In genomic region chr2:150772466-150773119, GRCm38 (mm10) we compare ENCODE assay signal across 13 mouse cellular contexts. TPM values are rescaled to one million over a fixed set of nuclear protein-coding genes. Genes with fewer than 3 reads are reported as not detected.
DNase-seq lines count a peak whose midpoint lies in the region; ATAC-seq lines count a peak whose summit lies in the region.
"Had no signal": no experiment of that assay in that cellular context is flagged by ENCODE, and none has a peak within 500 bp of the region (broad histone marks: within the 10 kb centered on the region; RNA-seq: fewer than 3 reads in every experiment).

No protein-coding gene starts in this region.

- H3K4me1 ChIP-seq in embryonic facial prominence, embryonic 14.5 days (ENCODE audit: control insufficient read depth, insufficient read depth, low read length) = peaks cover 27% of the 10 kb centered on the region
- no peaks in the 10 kb centered on the region for H3K4me1 ChIP-seq in embryonic facial prominence, embryonic 10.5 days
- H3K4me1 ChIP-seq in liver, embryonic 11.5 days (replicated peaks; ENCODE audit: control insufficient read depth, insufficient read depth, low read length) = peaks cover 4% of the 10 kb centered on the region
- peaks cover 52% of the 10 kb centered on the region for H3K4me1 ChIP-seq in limb, embryonic 13.5 days
- H3K4me1 ChIP-seq in midbrain, embryonic 14.5 days (ENCODE audit: control insufficient read depth, insufficient read depth, low read length) = no peaks in the 10 kb centered on the region
- H3K4me1 ChIP-seq: midbrain, embryonic 13.5 days had no signal

- WGBS in embryonic facial prominence, embryonic 14.5 days = 73% methylated on average over 10 of the region's 10 CpGs
- WGBS in embryonic facial prominence, embryonic 10.5 days = 86% methylated on average over 10 of the region's 10 CpGs
- WGBS in liver, embryonic 11.5 days = 69% methylated on average over 10 of the region's 10 CpGs
- 69% methylated on average over 10 of the region's 10 CpGs for WGBS in limb, embryonic 13.5 days
- WGBS in midbrain, embryonic 14.5 days = 78% methylated on average over 10 of the region's 10 CpGs

- peak; percentile 47 for DNase-seq in embryonic facial prominence, embryonic 14.5 days (ENCODE audit: low spot score)
- DNase-seq in embryonic facial prominence, embryonic 10.5 days (ENCODE audit: low spot score) = no peak
- DNase-seq in liver, embryonic 11.5 days (ENCODE audit: low spot score) = no peak
- DNase-seq in liver = no peak
- DNase-seq in embryo, embryonic 9.5 days (ENCODE audit: extremely low spot score) = no peak
- no peak for DNase-seq in midbrain, embryonic 14.5 days
- DNase-seq: left cerebral cortex, postnatal 4 days; thymus, adult 18-20 months had no signal

- no peaks in the 10 kb centered on the region for H3K27me3 ChIP-seq in embryonic facial prominence, embryonic 14.5 days (replicated peaks; ENCODE audit: control insufficient read depth, insufficient read depth, low read length)
- no peaks in the 10 kb centered on the region for H3K27me3 ChIP-seq in embryonic facial prominence, embryonic 10.5 days (replicated peaks; ENCODE audit: low read depth, poor library complexity, severe bottlenecking)
- H3K27me3 ChIP-seq in liver, embryonic 11.5 days (replicated peaks; ENCODE audit: control insufficient read depth, insufficient read depth, low read length) = no peaks in the 10 kb centered on the region
- H3K27me3 ChIP-seq in limb, embryonic 13.5 days = no peaks in the 10 kb centered on the region
- H3K27me3 ChIP-seq in midbrain, embryonic 14.5 days (ENCODE audit: control insufficient read depth, insufficient read depth, low read length) = no peaks in the 10 kb centered on the region
- H3K27me3 ChIP-seq: hindbrain, embryonic 15.5 days; midbrain, embryonic 13.5 days had no signal

- H3K27ac ChIP-seq in embryonic facial prominence, embryonic 14.5 days (replicated peaks; ENCODE audit: low read depth, low read length) = peak overlapping the region; percentile 86
- H3K27ac ChIP-seq in embryonic facial prominence, embryonic 10.5 days (replicated peaks) = no peak overlapping the region
- H3K27ac ChIP-seq in liver, embryonic 11.5 days (ENCODE audit: low read depth, low read length) = no peak overlapping the region
- H3K27ac ChIP-seq in limb, embryonic 13.5 days = peak overlapping the region; percentile 95; the same call in 1 of the 2 replicates
- H3K27ac ChIP-seq in midbrain, embryonic 14.5 days (replicated peaks; ENCODE audit: low read depth, low read length) = no peak overlapping the region
- H3K27ac ChIP-seq: midbrain, embryonic 13.5 days had no signal

- H3K36me3 ChIP-seq in embryonic facial prominence, embryonic 14.5 days (ENCODE audit: control insufficient read depth, insufficient read depth, low read length) = peaks cover 21% of the 10 kb centered on the region
- H3K36me3 ChIP-seq in embryonic facial prominence, embryonic 10.5 days (replicated peaks) = peaks cover 44% of the 10 kb centered on the region
- peaks cover 3% of the 10 kb centered on the region; the same call in 1 of the 2 replicates for H3K36me3 ChIP-seq in liver, embryonic 11.5 days (ENCODE audit: control insufficient read depth, insufficient read depth, low read length)
- peaks cover 24% of the 10 kb centered on the region for H3K36me3 ChIP-seq in limb, embryonic 13.5 days
- H3K36me3 ChIP-seq in midbrain, embryonic 14.5 days (ENCODE audit: control insufficient read depth, insufficient read depth, low read length) = peaks cover 44% of the 10 kb centered on the region

- ATAC-seq in embryonic facial prominence, embryonic 14.5 days (ENCODE audit: low read depth) = no peak
- ATAC-seq in liver, embryonic 11.5 days (replicated peaks; ENCODE audit: low FRiP score) = peak; percentile 55
- peak; percentile 29; the same call in 1 of the 2 replicates for ATAC-seq in granulocyte monocyte progenitor cell, adult 5-6 weeks (replicated peaks; ENCODE audit: poor library complexity, severe bottlenecking)
- ATAC-seq in limb, embryonic 13.5 days (ENCODE audit: low FRiP score, low read depth) = no peak
- no peak for ATAC-seq in midbrain, embryonic 14.5 days (ENCODE audit: low FRiP score, low TSS enrichment)
- ATAC-seq: activated CD4-positive, CD25-positive, alpha-beta regulatory T cell, adult 4 months; midbrain, embryonic 13.5 days had no signal

- no peak overlapping the region for H3K9ac ChIP-seq in embryonic facial prominence, embryonic 14.5 days (ENCODE audit: low read depth, low read length)
- H3K9ac ChIP-seq in liver, embryonic 11.5 days (ENCODE audit: low read depth, low read length) = no peak overlapping the region
- H3K9ac ChIP-seq in limb, embryonic 13.5 days = no peak overlapping the region
- H3K9ac ChIP-seq in midbrain, embryonic 14.5 days (replicated peaks; ENCODE audit: low read length) = no peak overlapping the region
- H3K9ac ChIP-seq: hindbrain, embryonic 15.5 days; midbrain, embryonic 13.5 days had no signal

- H3K9me3 ChIP-seq in embryonic facial prominence, embryonic 14.5 days (ENCODE audit: control insufficient read depth, low read length) = no peaks in the 10 kb centered on the region
- H3K9me3 ChIP-seq in embryonic facial prominence, embryonic 10.5 days = no peaks in the 10 kb centered on the region
- no peaks in the 10 kb centered on the region for H3K9me3 ChIP-seq in liver, embryonic 11.5 days (ENCODE audit: control insufficient read depth, low read length)
- H3K9me3 ChIP-seq in limb, embryonic 13.5 days = no peaks in the 10 kb centered on the region
- no peaks in the 10 kb centered on the region for H3K9me3 ChIP-seq in midbrain, embryonic 14.5 days (ENCODE audit: control insufficient read depth, low read length)
- H3K9me3 ChIP-seq: hindbrain, embryonic 15.5 days; midbrain, embryonic 13.5 days had no signal

- H3K4me2 ChIP-seq in embryonic facial prominence, embryonic 14.5 days (ENCODE audit: low read depth, low read length) = no peak overlapping the region
- no peak overlapping the region for H3K4me2 ChIP-seq in liver, embryonic 11.5 days
- H3K4me2 ChIP-seq in limb, embryonic 13.5 days (replicated peaks) = no peak overlapping the region
- H3K4me2 ChIP-seq in midbrain, embryonic 14.5 days (ENCODE audit: low read length) = no peak overlapping the region
- H3K4me2 ChIP-seq: hindbrain, embryonic 15.5 days; midbrain, embryonic 13.5 days had no signal

- H3K4me3 ChIP-seq in embryonic facial prominence, embryonic 14.5 days (ENCODE audit: low read depth, low read length) = no peak overlapping the region
- H3K4me3 ChIP-seq in embryonic facial prominence, embryonic 10.5 days = no peak overlapping the region
- H3K4me3 ChIP-seq in liver, embryonic 11.5 days (ENCODE audit: low read depth, low read length) = no peak overlapping the region
- H3K4me3 ChIP-seq in limb, embryonic 13.5 days = no peak overlapping the region
- H3K4me3 ChIP-seq in midbrain, embryonic 14.5 days (replicated peaks; ENCODE audit: low read depth, low read length) = no peak overlapping the region
- H3K4me3 ChIP-seq: hindbrain, embryonic 15.5 days; midbrain, embryonic 13.5 days had no signal

RNA-seq across cellular contexts. Expression of gene Pygb, which starts 13.9 kb away (rescaled TPM):
- 62.4 and 73.4 TPM in 2 replicates for polyA plus RNA-seq in embryonic facial prominence, embryonic 14.5 days (2014; fragmentation: Nextera tagmentation; extraction: Ambion mirVana)
- 62.1 and 66.3 TPM in 2 replicates for polyA plus RNA-seq in embryonic facial prominence, embryonic 10.5 days (2016; fragmentation: Nextera tagmentation; extraction: Ambion mirVana)
- polyA plus RNA-seq in liver, embryonic 11.5 days (2014; fragmentation: Nextera tagmentation; extraction: Ambion mirVana) = 35.7 and 37.3 TPM in 2 replicates
- total RNA-seq in granulocyte monocyte progenitor cell, adult 5-6 weeks (2014; fragmentation: Nextera tagmentation) = 18.3 and 18.9 TPM in 2 replicates
- 25.9 and 40.1 TPM in 2 replicates for total RNA-seq in granulocyte monocyte progenitor cell, adult 5-6 weeks (2017)
- polyA plus RNA-seq in limb, embryonic 13.5 days (2015; fragmentation: Nextera tagmentation; extraction: Ambion mirVana) = 95.7 and 107 TPM in 2 replicates
- 62.2 and 64.5 TPM in 2 replicates for polyA plus RNA-seq in midbrain, embryonic 14.5 days (2014; fragmentation: Nextera tagmentation; extraction: Ambion mirVana)

RNA-seq across cellular contexts. Expression of gene Entpd6, which starts 23.8 kb away (rescaled TPM):
- polyA plus RNA-seq in embryonic facial prominence, embryonic 14.5 days (2014; fragmentation: Nextera tagmentation; extraction: Ambion mirVana) = 27.8 and 31.2 TPM in 2 replicates
- polyA plus RNA-seq in embryonic facial prominence, embryonic 10.5 days (2016; fragmentation: Nextera tagmentation; extraction: Ambion mirVana) = 30.7 and 37.1 TPM in 2 replicates
- polyA plus RNA-seq in liver, embryonic 11.5 days (2014; fragmentation: Nextera tagmentation; extraction: Ambion mirVana) = 34.4 and 36.3 TPM in 2 replicates
- total RNA-seq in granulocyte monocyte progenitor cell, adult 5-6 weeks (2014; fragmentation: Nextera tagmentation) = 15.8 and 17.0 TPM in 2 replicates
- total RNA-seq in granulocyte monocyte progenitor cell, adult 5-6 weeks (2017) = 14.7 and 15.6 TPM in 2 replicates
- 29.3 and 29.9 TPM in 2 replicates for polyA plus RNA-seq in limb, embryonic 13.5 days (2015; fragmentation: Nextera tagmentation; extraction: Ambion mirVana)
- 46.1 and 50.8 TPM in 2 replicates for polyA plus RNA-seq in midbrain, embryonic 14.5 days (2014; fragmentation: Nextera tagmentation; extraction: Ambion mirVana)

Comparison
In these comparisons a context has a peak if more than half of its experiments do, and no peak if none do; other contexts are left out.
1. H3K27ac ChIP-seq: peak in embryonic facial prominence, embryonic 14.5 days (single experiment) and limb, embryonic 13.5 days (single experiment); none in embryonic facial prominence, embryonic 10.5 days (single experiment), liver, embryonic 11.5 days (single experiment) and midbrain, embryonic 14.5 days (single experiment).
2. ATAC-seq: peak in liver, embryonic 11.5 days (single experiment) and granulocyte monocyte progenitor cell, adult 5-6 weeks (single experiment); none in embryonic facial prominence, embryonic 14.5 days (single experiment), limb, embryonic 13.5 days (single experiment) and midbrain, embryonic 14.5 days (single experiment).